Mouse (Mus musculus): ENCODE measurements around the gene Tmem131. TPM values are rescaled to one million over a fixed set of nuclear protein-coding genes. Genes with fewer than 3 reads are reported as not detected.

Tmem131 gene
- polyA plus RNA-seq, 1 experiment from 2014 or later: 12.1 TPM

Other genes with a start within 250 kb of the Tmem131 start
- gene 4933424G06Rik, start 233.5 kb downstream of the Tmem131 start, polyA plus RNA-seq (2016; fragmentation: Nextera tagmentation; extraction: Ambion mirVana): not detected in 2 replicates
- 126 and 133 TPM in 2 replicates for gene Actr1b, start 229.2 kb downstream of the Tmem131 start, polyA plus RNA-seq (2016; fragmentation: Nextera tagmentation; extraction: Ambion mirVana)
- 0.05 and 0.27 TPM in 2 replicates for gene Zap70, start 181.9 kb downstream of the Tmem131 start, polyA plus RNA-seq (2016; fragmentation: Nextera tagmentation; extraction: Ambion mirVana)
- not detected in 2 replicates for gene Vwa3b, start 82.9 kb upstream of the Tmem131 start, polyA plus RNA-seq (2016; fragmentation: Nextera tagmentation; extraction: Ambion mirVana)

All from heart, embryonic 10.5 days (tissue).